Mouse (Mus musculus) forebrain, embryonic 11.5 days (tissue): ENCODE measurements around the gene Cpeb2. TPM values are rescaled to one million over a fixed set of nuclear protein-coding genes. Genes with fewer than 3 reads are reported as not detected.

Experiments used
- ATAC-seq: fragments of 200-750 bp; cut with Nextera tagmentation; replicated peaks from 2 replicates; pipeline ENCODE4 v1.8.0; 2017; ENCODE audit warnings: moderate TSS enrichment; ENCODE audit not compliant: low FRiP score
- DNase-seq: peaks from one replicate; pipeline ENCODE4 v3.0.0-alpha.2; 2017; ENCODE audit warnings: low spot score
- H3K27ac ChIP-seq: fragments of 300-500 bp; sonication (generic); 2 replicates; pipeline ENCODE4 v1.5.1; 2014; ENCODE audit warnings: low read depth, low read length
- H3K27me3 ChIP-seq: fragments of 300-500 bp; sonication (generic); 2 replicates; pipeline ENCODE4 v1.6.1; 2014; ENCODE audit warnings: mild to moderate bottlenecking, low read length, mixed read lengths; ENCODE audit not compliant: control insufficient read depth, insufficient read depth
- H3K36me3 ChIP-seq: fragments of 300-500 bp; sonication (generic); 2 replicates; pipeline ENCODE4 v1.6.1; 2014; ENCODE audit warnings: mild to moderate bottlenecking, low read length, moderate library complexity, mixed read lengths; ENCODE audit not compliant: control insufficient read depth, insufficient read depth
- H3K4me1 ChIP-seq: fragments of 300-500 bp; sonication (generic); replicated peaks from 2 replicates; pipeline ENCODE4 v1.6.1; 2014; ENCODE audit warnings: low read length, mixed read lengths; ENCODE audit not compliant: control insufficient read depth, insufficient read depth
- H3K4me2 ChIP-seq: fragments of 300-500 bp; sonication (generic); 2 replicates; pipeline ENCODE4 v1.6.1; 2014; ENCODE audit warnings: low read depth, mild to moderate bottlenecking, low read length, moderate library complexity, mixed read lengths; ENCODE audit not compliant: severe bottlenecking
- H3K4me3 ChIP-seq: fragments of 300-500 bp; sonication (generic); 2 replicates; pipeline ENCODE4 v1.5.1; 2014; ENCODE audit warnings: low read depth, low read length
- H3K9ac ChIP-seq: fragments of 300-500 bp; sonication (generic); 2 replicates; pipeline ENCODE4 v1.6.1; 2014; ENCODE audit warnings: low read length
- H3K9me3 ChIP-seq: fragments of 300-500 bp; sonication (generic); 2 replicates; pipeline ENCODE4 v1.6.1; 2016; ENCODE audit warnings: low read length, mixed read lengths; ENCODE audit not compliant: control insufficient read depth
- WGBS: fragments of 180-500 bp; shearing (Covaris S2); extraction: QIAGEN DNeasy Blood & Tissue Kit; methylation state at CpG from one replicate; pipeline ENCODE4 v1.1.7; 2014; 5-methylcytosine and 5-hydroxymethylcytosine counted together
- polyA plus RNA-seq: library from polyadenylated mRNA; unstranded; fragments of >200 nt; fragmentation: Nextera tagmentation; extraction: Ambion mirVana; gene quantifications from 2 replicates; pipeline ENCODE4 v1.2.1, GENCODE M21; 2014

Cpeb2 gene
- polyA plus RNA-seq, 1 experiment from 2014 or later: 3.4 TPM

DNA sequence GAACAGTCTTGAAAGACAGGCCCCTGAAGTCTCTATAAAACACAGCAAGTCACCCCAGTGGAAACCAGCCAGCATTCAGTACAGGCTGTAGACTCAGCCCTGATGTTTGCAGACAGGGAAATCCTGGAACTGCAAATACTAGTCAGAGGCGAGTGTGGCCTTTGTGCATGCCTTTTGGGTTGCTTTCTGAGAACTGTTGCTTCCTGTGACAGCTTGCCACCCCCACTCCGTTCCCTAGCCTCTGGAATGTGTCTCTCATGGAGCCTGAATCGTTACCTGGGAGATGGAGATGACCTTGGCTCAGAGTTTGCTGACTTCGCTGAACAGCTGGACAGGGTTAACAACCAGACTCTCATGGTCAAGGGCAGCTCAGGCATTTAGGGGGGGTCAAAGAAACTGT lies 77.0 kb downstream of the Cpeb2 start:
- DNase-seq (no peak), ATAC-seq (no peak)

GRCm38 (mm10) chr5:43324311-43324862 lies 91.4 kb downstream of the Cpeb2 start:
- no peak overlapping the region for H3K4me2 ChIP-seq
- no peak overlapping the region for H3K9ac ChIP-seq
- no peak overlapping the region for H3K27ac ChIP-seq
- no peak overlapping the region for H3K4me3 ChIP-seq
- H3K27me3 ChIP-seq: no peaks in the 10 kb centered on the region
- ATAC-seq (no peak), DNase-seq (no peak)
- H3K36me3 ChIP-seq: no peaks in the 10 kb centered on the region
- WGBS: 88% methylated on average over 3 of the region's 3 CpGs
- no peaks in the 10 kb centered on the region for H3K9me3 ChIP-seq
- H3K4me1 ChIP-seq: no peaks in the 10 kb centered on the region

More for the DNA sequence above, 77.0 kb downstream of the Cpeb2 start:
- H3K4me2 ChIP-seq: no peak overlapping the region
- no peaks in the 10 kb centered on the region for H3K4me1 ChIP-seq
- H3K4me3 ChIP-seq: no peak overlapping the region
- H3K36me3 ChIP-seq: no peaks in the 10 kb centered on the region
- no peak overlapping the region for H3K9ac ChIP-seq
- no peak overlapping the region for H3K27ac ChIP-seq
- H3K9me3 ChIP-seq: no peaks in the 10 kb centered on the region
- WGBS: 57% methylated on average over 4 of the region's 4 CpGs
- no peaks in the 10 kb centered on the region for H3K27me3 ChIP-seq

DNA sequence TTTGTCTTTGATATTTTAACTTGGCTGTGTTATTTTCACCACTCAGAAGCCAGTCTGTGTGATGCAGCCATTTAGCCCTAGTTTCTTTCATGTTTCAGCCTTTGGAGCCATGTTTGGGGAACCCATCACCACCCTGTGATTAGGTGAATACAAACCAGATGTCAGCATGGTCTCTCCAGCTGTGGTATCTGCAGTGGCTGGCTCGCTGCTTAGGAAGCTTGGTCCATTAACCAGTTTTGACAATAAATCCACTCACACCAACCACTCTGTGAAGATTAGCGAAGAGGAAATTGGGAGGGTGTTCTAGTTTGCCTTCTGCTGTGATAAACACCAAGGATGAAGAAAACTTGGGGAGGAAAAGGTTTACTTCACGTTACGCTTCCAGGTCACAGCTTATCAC lies 92.6 kb downstream of the Cpeb2 start:
- Histone ChIP-seq H3K27me3 (no peaks in the 10 kb centered on the region), H3K4me3 (no peak overlapping the region), H3K9me3 (no peaks in the 10 kb centered on the region), H3K9ac (no peak overlapping the region), H3K27ac (no peak overlapping the region), H3K4me2 (no peak overlapping the region), H3K36me3 (no peaks in the 10 kb centered on the region), H3K4me1 (no peaks in the 10 kb centered on the region)
- no peak for DNase-seq
- ATAC-seq: no peak
- 75% methylated on average over 4 of the region's 4 CpGs for WGBS

GRCm38 (mm10) chr5:43328579-43328978 lies 95.6 kb downstream of the Cpeb2 start:
- 45% methylated on average over 4 of the region's 4 CpGs for WGBS

GRCm38 (mm10) chr5:43330260-43330659 lies 97.3 kb downstream of the Cpeb2 start:
- no peak overlapping the region for H3K4me2 ChIP-seq
- ATAC-seq (no peak), DNase-seq (no peak)
- no peaks in the 10 kb centered on the region for H3K4me1 ChIP-seq
- H3K9me3 ChIP-seq: no peaks in the 10 kb centered on the region
- H3K9ac ChIP-seq: no peak overlapping the region
- no peaks in the 10 kb centered on the region for H3K36me3 ChIP-seq
- H3K4me3 ChIP-seq: no peak overlapping the region
- no peak overlapping the region for H3K27ac ChIP-seq
- 84% methylated on average over 3 of the region's 3 CpGs for WGBS
- H3K27me3 ChIP-seq: no peaks in the 10 kb centered on the region

More at GRCm38 (mm10) chr5:43328579-43328978, 95.6 kb downstream of the Cpeb2 start:
- H3K4me3 ChIP-seq: no peak overlapping the region
- no peaks in the 10 kb centered on the region for H3K9me3 ChIP-seq
- ATAC-seq: no peak
- no peaks in the 10 kb centered on the region for H3K27me3 ChIP-seq
- no peak for DNase-seq
- H3K27ac ChIP-seq: no peak overlapping the region
- H3K9ac ChIP-seq: no peak overlapping the region
- H3K36me3 ChIP-seq: no peaks in the 10 kb centered on the region
- H3K4me1 ChIP-seq: no peaks in the 10 kb centered on the region
- H3K4me2 ChIP-seq: no peak overlapping the region

- ATAC-seq: no peak
- H3K4me1 ChIP-seq: no peaks in the 10 kb centered on the region
- H3K9ac ChIP-seq: no peak overlapping the region
- no peak overlapping the region for H3K27ac ChIP-seq
- no peaks in the 10 kb centered on the region for H3K36me3 ChIP-seq
- H3K4me3 ChIP-seq: no peak overlapping the region
- H3K4me2 ChIP-seq: no peak overlapping the region
- H3K27me3 ChIP-seq: no peaks in the 10 kb centered on the region
- H3K9me3 ChIP-seq: no peaks in the 10 kb centered on the region
- 77% methylated on average over 2 of the region's 2 CpGs for WGBS
- DNase-seq: no peak
Observed at GRCm38 (mm10) chr5:43334469-43334868, 101.5 kb downstream of the Cpeb2 start.

DNA sequence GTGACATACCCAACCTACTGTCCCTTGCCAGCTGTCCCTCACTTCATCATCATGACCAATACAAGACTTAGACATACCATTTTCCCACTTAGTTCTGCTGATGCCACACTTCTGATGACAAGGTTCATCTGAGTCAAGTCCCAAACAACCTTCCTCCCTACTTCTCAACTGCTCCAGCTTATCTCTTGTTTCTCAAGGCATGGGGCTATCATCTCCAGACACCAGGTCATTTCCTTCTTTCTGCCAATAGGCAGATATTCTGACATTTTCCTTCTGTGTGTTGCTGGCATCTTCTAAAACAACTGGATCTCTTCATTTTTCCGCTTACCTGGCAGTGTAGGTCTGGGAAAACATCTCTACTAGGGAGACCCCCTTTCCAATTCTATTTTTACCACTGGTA lies 104.2 kb downstream of the Cpeb2 start:
- ATAC-seq (no peak), DNase-seq (no peak)
- no peaks in the 10 kb centered on the region for H3K36me3 ChIP-seq
- no peak overlapping the region for H3K9ac ChIP-seq
- no peaks in the 10 kb centered on the region for H3K27me3 ChIP-seq
- no peak overlapping the region for H3K27ac ChIP-seq
- no peak overlapping the region for H3K4me3 ChIP-seq
- H3K9me3 ChIP-seq: no peaks in the 10 kb centered on the region
- 81% methylated on average over 1 of the region's 1 CpGs for WGBS
- H3K4me2 ChIP-seq: no peak overlapping the region
- no peaks in the 10 kb centered on the region for H3K4me1 ChIP-seq

DNA sequence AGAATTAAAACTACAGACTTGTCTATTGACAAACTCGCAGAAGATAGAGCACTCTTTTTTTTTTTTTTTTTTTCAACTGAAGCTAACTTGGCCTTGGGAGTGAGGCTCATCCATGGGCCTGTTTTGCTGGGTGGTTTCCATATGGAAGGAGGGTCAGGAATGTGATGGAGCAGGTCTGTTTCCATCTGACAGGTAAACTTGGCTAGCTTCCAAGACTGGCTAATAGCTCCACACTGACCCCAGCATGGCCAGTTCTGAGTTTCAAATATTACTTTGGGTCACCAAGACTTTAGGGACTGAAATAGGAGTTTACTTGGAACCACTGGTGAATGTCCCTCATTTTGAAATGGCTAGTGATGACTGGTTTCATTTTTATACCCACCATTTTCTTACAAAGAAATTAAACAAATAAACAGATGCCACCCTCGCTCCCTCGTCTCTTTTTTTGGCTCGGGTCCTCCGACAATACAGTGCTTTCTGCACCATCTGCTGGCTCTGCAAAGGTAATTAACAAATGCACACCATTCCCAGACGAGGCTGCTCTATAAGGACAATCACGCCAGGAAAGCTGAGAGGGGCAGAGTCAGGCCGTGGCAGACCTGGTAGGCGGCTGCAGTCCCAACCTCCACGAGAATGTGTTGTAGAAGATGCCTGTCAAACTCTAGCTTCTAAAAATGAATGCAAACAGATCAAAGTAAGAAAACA lies 106.0 kb downstream of the Cpeb2 start:
- H3K4me1 ChIP-seq: no peaks in the 10 kb centered on the region
- H3K4me2 ChIP-seq: no peak overlapping the region
- H3K9ac ChIP-seq: no peak overlapping the region
- H3K36me3 ChIP-seq: no peaks in the 10 kb centered on the region
- WGBS: 71% methylated on average over 10 of the region's 10 CpGs
- no peak overlapping the region for H3K27ac ChIP-seq
- no peaks in the 10 kb centered on the region for H3K9me3 ChIP-seq
- H3K27me3 ChIP-seq: no peaks in the 10 kb centered on the region
- DNase-seq (no peak), ATAC-seq (0 out of 2 replicates have a peak, but pooled peaks have one; percentile 36)
- no peak overlapping the region for H3K4me3 ChIP-seq
